Mouse (Mus musculus): ENCODE measurements around the gene Nup188. TPM values are rescaled to one million over a fixed set of nuclear protein-coding genes. Genes with fewer than 3 reads are reported as not detected.

Nup188 gene
- polyA plus RNA-seq, 1 experiment from 2014 or later, result 25.7 TPM

GRCm38 (mm10) chr2:30247036-30247435 is 39.2 kb upstream of the Nup188 start:
- no peaks in the 10 kb centered on the region for H3K27me3 ChIP-seq (replicated peaks)
- no peaks in the 10 kb centered on the region for H3K9me3 ChIP-seq
- no peak overlapping the region for H3K27ac ChIP-seq (replicated peaks)
- H3K36me3 ChIP-seq, result peaks cover 83% of the 10 kb centered on the region
- 87% methylated on average over 5 of the region's 5 CpGs for WGBS
- H3K9ac ChIP-seq, result no peak overlapping the region
- H3K4me1 ChIP-seq, result peaks cover 39% of the 10 kb centered on the region
- H3K4me3 ChIP-seq, result no peak overlapping the region
- no peak for ATAC-seq (ENCODE audit: extremely low read depth, insufficient number of reproducible peaks, low FRiP score, low TSS enrichment)
- H3K4me2 ChIP-seq, result no peak overlapping the region

- no peak overlapping the region for H3K4me2 ChIP-seq
- H3K9me3 ChIP-seq, result no peaks in the 10 kb centered on the region
- H3K4me1 ChIP-seq, result peaks cover 39% of the 10 kb centered on the region
- H3K36me3 ChIP-seq, result peaks cover 82% of the 10 kb centered on the region
- no peak overlapping the region for H3K4me3 ChIP-seq
- H3K27ac ChIP-seq (replicated peaks), result no peak overlapping the region
- ATAC-seq (ENCODE audit: extremely low read depth, insufficient number of reproducible peaks, low FRiP score, low TSS enrichment), result no peak
- WGBS, result 64% methylated on average over 4 of the region's 4 CpGs
- H3K9ac ChIP-seq, result no peak overlapping the region
- H3K27me3 ChIP-seq (replicated peaks), result no peaks in the 10 kb centered on the region
These were observed 38.5 kb upstream of the Nup188 start for GRCm38 (mm10) chr2:30247681-30248080.

- Histone ChIP-seq H3K4me3 (no peak overlapping the region), H3K27me3 (replicated peaks) (no peaks in the 10 kb centered on the region), H3K27ac (replicated peaks) (no peak overlapping the region), H3K4me1 (peaks cover 36% of the 10 kb centered on the region), H3K36me3 (peaks cover 77% of the 10 kb centered on the region), H3K9ac (no peak overlapping the region), H3K4me2 (no peak overlapping the region), H3K9me3 (no peaks in the 10 kb centered on the region)
- no peak for ATAC-seq (ENCODE audit: extremely low read depth, insufficient number of reproducible peaks, low FRiP score, low TSS enrichment)
- 94% methylated on average over 3 of the region's 3 CpGs for WGBS
These were observed 37.0 kb upstream of the Nup188 start for GRCm38 (mm10) chr2:30249182-30249581.

GRCm38 (mm10) chr2:30250166-30251128 is 35.8 kb upstream of the Nup188 start:
- 0 out of 2 replicates have a peak overlapping the region, but pooled peaks have one; percentile 8 for H3K9ac ChIP-seq
- ATAC-seq (ENCODE audit: extremely low read depth, insufficient number of reproducible peaks, low FRiP score, low TSS enrichment), result no peak
- peaks cover 78% of the 10 kb centered on the region for H3K36me3 ChIP-seq
- H3K4me1 ChIP-seq, result peaks cover 35% of the 10 kb centered on the region
- H3K27me3 ChIP-seq (replicated peaks), result no peaks in the 10 kb centered on the region
- H3K4me3 ChIP-seq, result no peak overlapping the region
- H3K4me2 ChIP-seq, result no peak overlapping the region
- peak overlapping the region; percentile 60 for H3K27ac ChIP-seq (replicated peaks)
- 83% methylated on average over 10 of the region's 10 CpGs for WGBS
- H3K9me3 ChIP-seq, result no peaks in the 10 kb centered on the region

- no peak overlapping the region for H3K4me2 ChIP-seq
- H3K27ac ChIP-seq (replicated peaks), result peak overlapping the region; percentile 60
- no peak overlapping the region for H3K4me3 ChIP-seq
- peaks cover 80% of the 10 kb centered on the region for H3K36me3 ChIP-seq
- 55% methylated on average over 5 of the region's 5 CpGs for WGBS
- H3K9me3 ChIP-seq, result no peaks in the 10 kb centered on the region
- H3K27me3 ChIP-seq (replicated peaks), result no peaks in the 10 kb centered on the region
- peak overlapping the region; percentile 1 for H3K9ac ChIP-seq
- 0 out of 2 replicates have a peak, but pooled peaks have one; percentile 14 for ATAC-seq (ENCODE audit: extremely low read depth, insufficient number of reproducible peaks, low FRiP score, low TSS enrichment)
- H3K4me1 ChIP-seq, result peaks cover 32% of the 10 kb centered on the region
These were observed 34.6 kb upstream of the Nup188 start for GRCm38 (mm10) chr2:30251417-30252104.

- Histone ChIP-seq H3K4me2 (no peak overlapping the region), H3K9me3 (no peaks in the 10 kb centered on the region), H3K4me1 (peaks cover 38% of the 10 kb centered on the region), H3K27ac (replicated peaks) (peak overlapping the region; percentile 60), H3K9ac (peak overlapping the region; percentile 28; the same call in 1 of the 2 replicates), H3K27me3 (replicated peaks) (no peaks in the 10 kb centered on the region), H3K4me3 (no peak overlapping the region), H3K36me3 (peaks cover 82% of the 10 kb centered on the region)
- ATAC-seq (ENCODE audit: extremely low read depth, insufficient number of reproducible peaks, low FRiP score, low TSS enrichment), result no peak
- 85% methylated on average over 3 of the region's 3 CpGs for WGBS
These were observed 33.7 kb upstream of the Nup188 start for GRCm38 (mm10) chr2:30252521-30252920.

- Histone ChIP-seq H3K4me1 (peaks cover 51% of the 10 kb centered on the region), H3K4me2 (no peak overlapping the region), H3K27me3 (replicated peaks) (no peaks in the 10 kb centered on the region), H3K9me3 (no peaks in the 10 kb centered on the region), H3K9ac (no peak overlapping the region), H3K36me3 (peaks cover 84% of the 10 kb centered on the region), H3K27ac (replicated peaks) (no peak overlapping the region), H3K4me3 (no peak overlapping the region)
- ATAC-seq (ENCODE audit: extremely low read depth, insufficient number of reproducible peaks, low FRiP score, low TSS enrichment), result no peak
- 72% methylated on average over 5 of the region's 5 CpGs for WGBS
These were observed 32.4 kb upstream of the Nup188 start for GRCm38 (mm10) chr2:30253809-30254208.

GRCm38 (mm10) chr2:30255631-30256395 is 30.4 kb upstream of the Nup188 start:
- Histone ChIP-seq H3K36me3 (peaks cover 86% of the 10 kb centered on the region), H3K4me1 (peaks cover 59% of the 10 kb centered on the region), H3K4me3 (no peak overlapping the region)

GRCm38 (mm10) chr2:30256616-30257350 is 29.4 kb upstream of the Nup188 start:
- Histone ChIP-seq H3K4me2 (no peak overlapping the region), H3K9me3 (no peaks in the 10 kb centered on the region), H3K27ac (replicated peaks) (no peak overlapping the region), H3K4me1 (peaks cover 49% of the 10 kb centered on the region), H3K36me3 (peaks cover 91% of the 10 kb centered on the region), H3K9ac (no peak overlapping the region), H3K27me3 (replicated peaks) (no peaks in the 10 kb centered on the region), H3K4me3 (no peak overlapping the region)
- WGBS, result 95% methylated on average over 30 of the region's 30 CpGs
- ATAC-seq (ENCODE audit: extremely low read depth, insufficient number of reproducible peaks, low FRiP score, low TSS enrichment), result no peak

More at GRCm38 (mm10) chr2:30255631-30256395, 30.4 kb upstream of the Nup188 start:
- H3K4me2 ChIP-seq, result no peak overlapping the region
- 94% methylated on average over 42 of the region's 42 CpGs for WGBS
- no peak for ATAC-seq (ENCODE audit: extremely low read depth, insufficient number of reproducible peaks, low FRiP score, low TSS enrichment)
- no peak overlapping the region for H3K9ac ChIP-seq
- H3K9me3 ChIP-seq, result no peaks in the 10 kb centered on the region
- no peaks in the 10 kb centered on the region for H3K27me3 ChIP-seq (replicated peaks)
- no peak overlapping the region for H3K27ac ChIP-seq (replicated peaks)

- H3K4me3 ChIP-seq, result no peak overlapping the region
- WGBS, result 73% methylated on average over 7 of the region's 7 CpGs
- peaks cover 48% of the 10 kb centered on the region for H3K4me1 ChIP-seq
- H3K27ac ChIP-seq (replicated peaks), result peak overlapping the region; percentile 74
- no peaks in the 10 kb centered on the region for H3K27me3 ChIP-seq (replicated peaks)
- no peak for ATAC-seq (ENCODE audit: extremely low read depth, insufficient number of reproducible peaks, low FRiP score, low TSS enrichment)
- H3K36me3 ChIP-seq, result peaks cover 94% of the 10 kb centered on the region
- peak overlapping the region; percentile 18; the same call in 1 of the 2 replicates for H3K4me2 ChIP-seq
- H3K9ac ChIP-seq, result peak overlapping the region; percentile 42; the same call in 1 of the 2 replicates
- no peaks in the 10 kb centered on the region for H3K9me3 ChIP-seq
These were observed 28.3 kb upstream of the Nup188 start for GRCm38 (mm10) chr2:30257699-30258460.

All from heart, embryonic 13.5 days (tissue).